Mouse (Mus musculus): ENCODE results near the gene Synj2. TPM values are rescaled to one million over a fixed set of nuclear protein-coding genes. Genes with fewer than 3 reads are reported as not detected.

Gene Synj2
- total and polyA plus RNA-seq, 3 experiments = 21.2 to 58.1 (median 43.7) TPM

- Histone ChIP-seq H3K79me2 (replicated peaks; ENCODE audit: control insufficient read depth, insufficient read depth, low read length) (no peaks in the 10 kb centered on the region), H3K4me3 (no peak overlapping the region), H3K4me1 (ENCODE audit: control insufficient read depth, insufficient read depth, low read length) (no peaks in the 10 kb centered on the region), H3K9ac (ENCODE audit: low read depth, low read length) (no peak overlapping the region), H3K27me3 (ENCODE audit: control insufficient read depth, insufficient read depth, low read length) (no peaks in the 10 kb centered on the region), H3K27ac (no peak overlapping the region), H3K36me3 (ENCODE audit: control insufficient read depth, insufficient read depth, low read length) (no peaks in the 10 kb centered on the region)
- DNase-seq = no peak
- intact Hi-C loops (cut with DNase I) = no loop called here
- 85% methylated on average over 7 of the region's 7 CpGs for WGBS
- TF ChIP-seq CTCF (IDR thresholded peaks at IDR 0.05) = no peak
- no peak for TF ChIP-seq EP300 (IDR thresholded peaks at IDR 0.05; ENCODE audit: insufficient read depth, low read depth, low read length)
- no peak for TF ChIP-seq POLR2A (IDR thresholded peaks at IDR 0.05; ENCODE audit: insufficient read depth, low read depth, low read length)
Observed at GRCm38 (mm10) chr17:5896607-5897006, 44.5 kb upstream of the Synj2 start.

- DNase-seq = no peak
- no peak for TF ChIP-seq CTCF (IDR thresholded peaks at IDR 0.05)
- no peak for TF ChIP-seq POLR2A (IDR thresholded peaks at IDR 0.05; ENCODE audit: insufficient read depth, low read depth, low read length)
- no peak for TF ChIP-seq EP300 (IDR thresholded peaks at IDR 0.05; ENCODE audit: insufficient read depth, low read depth, low read length)
- Histone ChIP-seq H3K4me3 (no peak overlapping the region), H3K4me1 (ENCODE audit: control insufficient read depth, insufficient read depth, low read length) (no peaks in the 10 kb centered on the region), H3K27ac (no peak overlapping the region), H3K36me3 (ENCODE audit: control insufficient read depth, insufficient read depth, low read length) (no peaks in the 10 kb centered on the region), H3K27me3 (ENCODE audit: control insufficient read depth, insufficient read depth, low read length) (no peaks in the 10 kb centered on the region), H3K9ac (ENCODE audit: low read depth, low read length) (no peak overlapping the region), H3K79me2 (replicated peaks; ENCODE audit: control insufficient read depth, insufficient read depth, low read length) (no peaks in the 10 kb centered on the region)
- WGBS = 90% methylated on average over 17 of the region's 17 CpGs
- intact Hi-C loops (cut with DNase I) = no loop called here
Observed at GRCm38 (mm10) chr17:5897326-5898200, 43.5 kb upstream of the Synj2 start.

DNA sequence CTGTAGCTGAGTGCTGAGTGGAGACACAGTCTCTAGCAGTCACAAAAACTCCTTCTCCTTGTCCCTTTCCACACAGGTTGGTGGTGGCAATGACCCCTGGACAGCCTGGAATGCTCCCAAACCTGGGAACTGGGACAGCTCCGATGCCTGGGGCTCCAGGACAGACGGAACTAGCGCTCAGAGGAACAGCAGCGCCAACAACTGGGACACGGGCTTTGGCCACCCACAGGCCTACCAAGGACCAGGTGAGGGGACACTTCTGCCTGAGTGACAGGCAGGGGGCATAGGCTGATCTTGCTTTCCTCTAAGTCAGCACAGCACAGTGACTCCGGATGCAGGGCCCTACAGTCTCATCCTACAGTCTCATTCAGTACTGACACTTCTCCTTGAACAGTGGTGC, 41.8 kb upstream of the Synj2 start:
- intact Hi-C loops (cut with DNase I) = no loop called here
- no peak for DNase-seq
- Histone ChIP-seq H3K4me1 (ENCODE audit: control insufficient read depth, insufficient read depth, low read length) (no peaks in the 10 kb centered on the region), H3K36me3 (ENCODE audit: control insufficient read depth, insufficient read depth, low read length) (no peaks in the 10 kb centered on the region), H3K4me3 (no peak overlapping the region), H3K27ac (no peak overlapping the region), H3K9ac (ENCODE audit: low read depth, low read length) (no peak overlapping the region), H3K27me3 (ENCODE audit: control insufficient read depth, insufficient read depth, low read length) (no peaks in the 10 kb centered on the region), H3K79me2 (replicated peaks; ENCODE audit: control insufficient read depth, insufficient read depth, low read length) (no peaks in the 10 kb centered on the region)
- 79% methylated on average over 6 of the region's 6 CpGs for WGBS
- TF ChIP-seq POLR2A (IDR thresholded peaks at IDR 0.05; ENCODE audit: insufficient read depth, low read depth, low read length) = no peak

GRCm38 (mm10) chr17:5901381-5901780, 39.7 kb upstream of the Synj2 start:
- Histone ChIP-seq H3K9ac (ENCODE audit: low read depth, low read length) (no peak overlapping the region), H3K79me2 (replicated peaks; ENCODE audit: control insufficient read depth, insufficient read depth, low read length) (no peaks in the 10 kb centered on the region), H3K36me3 (ENCODE audit: control insufficient read depth, insufficient read depth, low read length) (no peaks in the 10 kb centered on the region; the same call in 1 of the 2 replicates), H3K4me3 (no peak overlapping the region), H3K4me1 (ENCODE audit: control insufficient read depth, insufficient read depth, low read length) (no peaks in the 10 kb centered on the region), H3K27ac (no peak overlapping the region), H3K27me3 (ENCODE audit: control insufficient read depth, insufficient read depth, low read length) (no peaks in the 10 kb centered on the region)
- intact Hi-C loops (cut with DNase I) = no loop called here
- TF ChIP-seq POLR2A (IDR thresholded peaks at IDR 0.05; ENCODE audit: insufficient read depth, low read depth, low read length) = no peak
- no peak for DNase-seq
- WGBS = 62% methylated on average over 5 of the region's 5 CpGs

GRCm38 (mm10) chr17:5903630-5904301, 37.3 kb upstream of the Synj2 start:
- no peak overlapping the region for H3K4me3 ChIP-seq
- no peaks in the 10 kb centered on the region; the same call in 1 of the 2 replicates for H3K36me3 ChIP-seq (ENCODE audit: control insufficient read depth, insufficient read depth, low read length)
- H3K27me3 ChIP-seq (ENCODE audit: control insufficient read depth, insufficient read depth, low read length) = no peaks in the 10 kb centered on the region
- intact Hi-C loops (cut with DNase I) = no loop called here
- TF ChIP-seq POLR2A (IDR thresholded peaks at IDR 0.05; ENCODE audit: insufficient read depth, low read depth, low read length) = no peak
- TF ChIP-seq EP300 (IDR thresholded peaks at IDR 0.05; ENCODE audit: insufficient read depth, low read depth, low read length) = no peak
- TF ChIP-seq CTCF (IDR thresholded peaks at IDR 0.05) = no peak
- DNase-seq = no peak
- H3K27ac ChIP-seq = no peak overlapping the region
- H3K79me2 ChIP-seq (replicated peaks; ENCODE audit: control insufficient read depth, insufficient read depth, low read length) = no peaks in the 10 kb centered on the region
- H3K9ac ChIP-seq (ENCODE audit: low read depth, low read length) = no peak overlapping the region
- WGBS = 79% methylated on average over 6 of the region's 6 CpGs
- no peaks in the 10 kb centered on the region for H3K4me1 ChIP-seq (ENCODE audit: control insufficient read depth, insufficient read depth, low read length)

GRCm38 (mm10) chr17:5909681-5910080, 31.4 kb upstream of the Synj2 start:
- intact Hi-C loops (cut with DNase I) = no loop called here
- H3K4me3 ChIP-seq = no peak overlapping the region
- no peaks in the 10 kb centered on the region for H3K4me1 ChIP-seq (ENCODE audit: control insufficient read depth, insufficient read depth, low read length)
- H3K36me3 ChIP-seq (ENCODE audit: control insufficient read depth, insufficient read depth, low read length) = no peaks in the 10 kb centered on the region; the same call in 1 of the 2 replicates
- no peak overlapping the region for H3K27ac ChIP-seq
- TF ChIP-seq EP300 (IDR thresholded peaks at IDR 0.05; ENCODE audit: insufficient read depth, low read depth, low read length) (no peak), CTCF (IDR thresholded peaks at IDR 0.05) (no peak), POLR2A (IDR thresholded peaks at IDR 0.05; ENCODE audit: insufficient read depth, low read depth, low read length) (no peak)
- 91% methylated on average over 4 of the region's 4 CpGs for WGBS
- DNase-seq = no peak
- H3K27me3 ChIP-seq (ENCODE audit: control insufficient read depth, insufficient read depth, low read length) = no peaks in the 10 kb centered on the region
- no peaks in the 10 kb centered on the region for H3K79me2 ChIP-seq (replicated peaks; ENCODE audit: control insufficient read depth, insufficient read depth, low read length)
- H3K9ac ChIP-seq (ENCODE audit: low read depth, low read length) = no peak overlapping the region

Measured in heart, adult 2 months (tissue).